9 mouse cellular contexts compared by ENCODE assay signal in the genomic region with DNA sequence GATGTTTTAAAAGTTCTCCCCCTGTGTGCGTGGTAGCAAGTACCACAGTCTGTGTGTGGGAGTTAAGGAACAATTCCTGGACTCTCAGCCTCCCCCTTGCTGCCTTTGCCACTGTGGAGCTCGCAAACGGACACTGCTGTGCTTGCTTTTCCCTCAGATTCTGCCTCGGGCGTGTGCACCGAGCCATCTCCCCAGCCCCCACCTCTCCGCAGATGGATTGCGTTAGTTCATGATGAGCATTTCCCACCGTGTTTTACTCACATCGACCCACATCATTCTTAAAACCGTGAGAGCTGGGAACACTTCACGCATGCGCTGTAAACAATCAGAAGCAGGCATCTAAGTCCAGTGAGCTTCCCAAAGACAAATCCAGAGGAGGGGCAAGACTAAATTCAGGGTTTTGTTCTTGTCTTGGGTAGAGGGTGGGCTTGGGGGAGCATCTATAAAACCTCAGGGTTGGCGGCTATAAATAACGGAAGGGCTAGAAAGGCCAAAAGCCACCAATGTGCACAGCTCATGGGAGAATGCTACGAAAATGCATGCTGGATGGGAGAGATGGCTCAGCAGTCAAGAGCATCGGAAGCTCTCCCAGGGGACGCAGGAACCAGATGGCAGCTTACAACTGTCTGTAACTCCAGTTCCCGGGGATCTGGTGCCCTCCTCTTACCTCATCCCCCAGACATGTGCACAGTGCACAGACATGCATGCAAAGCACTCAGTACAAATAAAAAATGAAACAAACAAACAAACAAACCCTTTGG. TPM values are rescaled to one million over a fixed set of nuclear protein-coding genes. Genes with fewer than 3 reads are reported as not detected.
DNase-seq lines count a peak whose midpoint lies in the region; ATAC-seq and TF ChIP-seq lines count a peak whose summit lies in the region.
"Had no signal": no experiment of that assay in that cellular context is flagged by ENCODE, and none has a peak within 500 bp of the region (broad histone marks: within the 10 kb centered on the region; RNA-seq: fewer than 3 reads in every experiment).

No protein-coding gene starts in this region.

- H3K9me3 ChIP-seq in E14TG2a.4 (ENCODE audit: low read length): no peaks in the 10 kb centered on the region
- H3K9me3 ChIP-seq in forebrain, embryonic 11.5 days (ENCODE audit: control insufficient read depth, low read length): no peaks in the 10 kb centered on the region
- no peaks in the 10 kb centered on the region for H3K9me3 ChIP-seq in midbrain, embryonic 15.5 days

- peak overlapping the region; percentile 41; the same call in 1 of the 2 replicates for H3K4me3 ChIP-seq in E14TG2a.4 (replicated peaks; ENCODE audit: low read length)
- no peak overlapping the region for H3K4me3 ChIP-seq in forebrain, embryonic 11.5 days (ENCODE audit: low read depth, low read length)
- peak overlapping the region; percentile 17; the same call in 1 of the 2 replicates for H3K4me3 ChIP-seq in midbrain, embryonic 15.5 days

- peaks cover 38% of the 10 kb centered on the region for H3K4me1 ChIP-seq in E14TG2a.4 (replicated peaks; ENCODE audit: low read depth, low read length)
- H3K4me1 ChIP-seq in forebrain, embryonic 11.5 days (replicated peaks; ENCODE audit: control insufficient read depth, insufficient read depth, low read length): 0 out of 2 replicates have a peak, but pooled peaks cover 4% of the 10 kb centered on the region
- H3K4me1 ChIP-seq in midbrain, embryonic 15.5 days: peaks cover 15% of the 10 kb centered on the region

- ATAC-seq in forebrain, embryonic 11.5 days (replicated peaks; ENCODE audit: low FRiP score): no peak
- peak; percentile 67 for ATAC-seq in midbrain, embryonic 15.5 days (replicated peaks)
- no peak for ATAC-seq in megakaryocyte, adult 5-6 weeks (ENCODE audit: poor library complexity, severe bottlenecking)

- TF ChIP-seq POLR2A in brain, embryonic 14.5 days (IDR thresholded peaks at IDR 0.05; ENCODE audit: borderline replicate concordance, extremely low read depth, insufficient read depth, insufficient read length, poor library complexity, severe bottlenecking): no peak

- TF ChIP-seq CTCF in E14TG2a.4 (conservative IDR thresholded peaks at IDR 0.05; ENCODE audit: low read length): no peak
- TF ChIP-seq CTCF in brain, embryonic 14.5 days (IDR thresholded peaks at IDR 0.05; ENCODE audit: borderline replicate concordance, extremely low read depth, insufficient read depth, insufficient read length): no peak

- H3K9ac ChIP-seq in forebrain, embryonic 11.5 days (ENCODE audit: low read length): no peak overlapping the region
- H3K9ac ChIP-seq in midbrain, embryonic 15.5 days: no peak overlapping the region

- H3K36me3 ChIP-seq in E14TG2a.4 (ENCODE audit: insufficient read depth, low read length): no peaks in the 10 kb centered on the region
- H3K36me3 ChIP-seq in forebrain, embryonic 11.5 days (ENCODE audit: control insufficient read depth, insufficient read depth, low read length): no peaks in the 10 kb centered on the region
- H3K36me3 ChIP-seq in midbrain, embryonic 15.5 days (replicated peaks): no peaks in the 10 kb centered on the region

- WGBS in forebrain, embryonic 11.5 days: 70% methylated on average over 19 of the region's 19 CpGs
- WGBS in midbrain, embryonic 15.5 days: 47% methylated on average over 19 of the region's 19 CpGs

- H3K27me3 ChIP-seq in E14TG2a.4 (ENCODE audit: insufficient read depth, low read length): peaks cover 5% of the 10 kb centered on the region; the same call in 1 of the 2 replicates
- no peaks in the 10 kb centered on the region for H3K27me3 ChIP-seq in forebrain, embryonic 11.5 days (ENCODE audit: control insufficient read depth, insufficient read depth, low read length)
- H3K27me3 ChIP-seq in midbrain, embryonic 15.5 days (replicated peaks): no peaks in the 10 kb centered on the region

- DNase-seq in brain, embryonic 14.5 days (ENCODE audit: low read depth): peak; percentile 86
- DNase-seq in forebrain, embryonic 11.5 days (ENCODE audit: low spot score): peak; percentile 60
- DNase-seq in layer of hippocampus, adult 18-20 months (ENCODE audit: low spot score in 2 of 2): peak; percentile 40 to 79
- DNase-seq in adrenal gland, adult (ENCODE audit: inconsistent age in 2 of 2, low spot score in 1 of 2): no peak
- no peak for DNase-seq in adrenal gland, adult 8-10 months

- 0 out of 2 replicates have a peak overlapping the region, but pooled peaks have one; percentile 15 for H3K27ac ChIP-seq in forebrain, embryonic 11.5 days (ENCODE audit: low read depth, low read length)
- peak overlapping the region; percentile 49 for H3K27ac ChIP-seq in midbrain, embryonic 15.5 days
- H3K27ac ChIP-seq: macrophage had no signal

- H3K4me2 ChIP-seq in forebrain, embryonic 11.5 days (ENCODE audit: low read depth, low read length, severe bottlenecking): no peak overlapping the region
- peak overlapping the region; percentile 37 for H3K4me2 ChIP-seq in midbrain, embryonic 15.5 days

RNA-seq across cellular contexts. Expression of gene Slc30a10, which starts 27.5 kb away (rescaled TPM):
- polyA plus RNA-seq in brain, embryonic 14.5 days (2012; rRNA removed): 13.3 and 23.0 TPM in 2 replicates
- 2.5 and 2.6 TPM in 2 replicates for polyA plus RNA-seq in forebrain, embryonic 11.5 days (2014; fragmentation: Nextera tagmentation; extraction: Ambion mirVana)
- 1 to 10 TPM; 7.1 to 7.7 TPM for total RNA-seq in layer of hippocampus, adult 18-20 months (2021)
- polyA plus RNA-seq in midbrain, embryonic 15.5 days (2015; fragmentation: Nextera tagmentation; extraction: Ambion mirVana): 5.9 and 6.9 TPM in 2 replicates
- not detected for total RNA-seq in adrenal gland, adult 8-10 months (2022)
- total RNA-seq in megakaryocyte, adult 5-6 weeks (2015): 0.07 and 0.09 TPM in 2 replicates
- 0.07 and 0.16 TPM in 2 replicates for total RNA-seq in megakaryocyte, adult 5-6 weeks (2017)
- polyA plus RNA-seq: macrophage had no signal

Comparison
In these comparisons a context has a peak if more than half of its experiments do, and no peak if none do; other contexts are left out.
1. DNase-seq: peak in brain, embryonic 14.5 days (single experiment), forebrain, embryonic 11.5 days (single experiment) and layer of hippocampus, adult 18-20 months (2 of 2); none in adrenal gland, adult (0 of 2) and adrenal gland, adult 8-10 months (single experiment).
2. RNA of gene Slc30a10, which starts 27.5 kb away (total RNA-seq): 7.1 to 7.7 TPM in layer of hippocampus, adult 18-20 months; 0.07 to 0.16 TPM in megakaryocyte, adult 5-6 weeks and not detected in adrenal gland, adult 8-10 months; every median in the first group is over 4 times any median in the second.